Mouse (Mus musculus): Measurements from ENCODE around the gene Ppp1r18. TPM values are rescaled to one million over a fixed set of nuclear protein-coding genes. Genes with fewer than 3 reads are reported as not detected.
A peak's percentile ranks its signal among the peaks of the same experiment; 100 is the strongest.

Gene Ppp1r18
- polyA plus RNA-seq, 1 experiment from 2014 or later: 21.9 TPM

DNA sequence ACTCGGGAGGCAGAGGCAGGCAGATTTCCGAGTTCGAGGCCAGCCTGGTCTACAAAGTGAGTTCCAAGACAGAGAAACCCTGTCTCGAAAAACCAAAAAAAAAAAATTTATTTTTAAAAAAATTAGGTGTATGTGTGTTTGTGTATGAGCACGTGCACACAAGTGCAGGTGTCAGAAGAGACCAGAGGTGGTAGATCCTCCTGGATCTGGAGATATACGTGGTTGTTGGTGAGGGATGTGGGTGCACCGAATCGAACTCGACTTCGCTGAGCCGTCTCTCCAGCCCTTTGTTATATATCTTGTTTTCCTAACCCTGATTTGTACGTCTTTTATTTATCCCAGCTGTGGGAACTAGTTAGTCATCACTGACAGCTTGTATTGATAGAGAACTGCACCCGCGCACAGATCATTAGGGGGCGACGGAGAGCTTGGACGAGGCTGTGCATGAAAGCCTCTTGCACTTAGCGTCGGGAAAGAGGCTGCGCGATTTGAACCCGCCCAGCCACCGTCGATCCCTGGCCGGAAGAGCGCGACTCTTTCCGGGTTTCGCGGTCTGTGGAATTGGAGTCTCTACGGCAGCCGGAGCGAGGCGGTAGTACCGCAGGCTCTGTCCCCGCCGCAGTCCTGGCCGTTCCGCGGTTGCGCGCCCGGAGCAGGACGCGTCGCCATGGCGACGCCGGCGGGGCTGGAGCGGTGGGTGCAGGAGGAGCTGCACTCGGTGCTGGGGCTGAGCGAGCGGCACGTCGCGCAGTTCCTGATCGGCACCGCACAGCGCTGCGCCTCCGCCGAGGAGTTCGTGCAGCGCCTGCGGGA is 14.1 kb downstream of the Ppp1r18 start, which contains the start of gene Dhx16:
Gene Dhx16 (plus strand): TSS at position 575 of the 813 bp plus-strand sequence.
- 5% methylated on average over 66 of the region's 66 CpGs for WGBS
- Histone ChIP-seq H3K9ac (replicated peaks) (peak within 1 kb of the TSS; percentile 76), H3K9me3 (no peaks in the 10 kb centered on the region), H3K36me3 (peaks cover 42% of the 10 kb centered on the region), H3K4me1 (peaks cover 16% of the 10 kb centered on the region), H3K4me2 (replicated peaks) (peak within 1 kb of the TSS; percentile 87), H3K27me3 (no peaks in the 10 kb centered on the region), H3K27ac (replicated peaks) (peak within 1 kb of the TSS; percentile 77), H3K4me3 (peak within 1 kb of the TSS; percentile 82)
- peak; percentile 93 for ATAC-seq (replicated peaks)

DNA sequence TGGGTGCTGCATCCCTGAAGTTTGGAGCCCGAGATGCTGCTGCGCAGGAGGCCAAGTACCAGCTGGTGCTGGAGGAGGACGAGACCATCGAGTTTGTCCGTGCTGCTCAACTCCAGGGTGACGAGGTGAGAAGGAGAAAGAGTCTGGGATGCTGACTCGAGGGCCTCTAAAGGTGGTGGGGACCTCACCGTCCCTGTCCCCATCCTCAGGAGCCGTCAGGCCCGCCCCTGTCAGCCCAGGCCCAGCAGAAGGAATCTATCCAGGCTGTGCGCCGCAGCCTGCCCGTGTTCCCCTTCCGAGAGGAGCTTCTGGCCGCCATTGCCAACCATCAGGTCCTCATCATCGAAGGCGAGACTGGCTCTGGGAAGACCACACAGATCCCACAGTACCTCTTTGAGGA is 17.5 kb downstream of the Ppp1r18 start:
- H3K9me3 ChIP-seq: no peaks in the 10 kb centered on the region
- no peak overlapping the region for H3K4me3 ChIP-seq
- WGBS: 90% methylated on average over 17 of the region's 17 CpGs
- H3K27me3 ChIP-seq: no peaks in the 10 kb centered on the region
- no peak for ATAC-seq (replicated peaks)
- H3K9ac ChIP-seq (replicated peaks): no peak overlapping the region
- peaks cover 61% of the 10 kb centered on the region for H3K36me3 ChIP-seq
- no peak overlapping the region for H3K4me2 ChIP-seq (replicated peaks)
- peaks cover 16% of the 10 kb centered on the region for H3K4me1 ChIP-seq
- no peak overlapping the region for H3K27ac ChIP-seq (replicated peaks)

DNA sequence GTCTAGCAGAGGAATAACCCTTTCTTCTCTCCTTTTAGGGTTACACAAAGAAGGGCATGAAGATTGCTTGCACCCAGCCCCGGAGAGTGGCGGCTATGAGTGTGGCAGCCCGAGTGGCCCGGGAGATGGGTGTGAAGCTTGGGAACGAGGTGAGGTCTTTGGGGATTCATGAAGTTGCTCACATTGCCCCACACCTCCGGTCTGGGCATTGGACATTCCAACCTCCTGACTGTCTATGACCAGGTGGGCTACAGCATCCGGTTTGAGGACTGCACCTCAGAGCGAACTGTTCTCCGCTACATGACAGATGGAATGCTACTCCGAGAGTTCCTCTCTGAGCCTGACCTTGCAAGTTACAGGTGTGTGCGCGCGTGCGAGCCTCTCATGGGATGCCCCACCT is 18.4 kb downstream of the Ppp1r18 start:
- no peak overlapping the region for H3K4me2 ChIP-seq (replicated peaks)
- no peaks in the 10 kb centered on the region for H3K9me3 ChIP-seq
- peaks cover 16% of the 10 kb centered on the region for H3K4me1 ChIP-seq
- no peaks in the 10 kb centered on the region for H3K27me3 ChIP-seq
- peaks cover 69% of the 10 kb centered on the region for H3K36me3 ChIP-seq
- no peak overlapping the region for H3K4me3 ChIP-seq
- no peak overlapping the region for H3K9ac ChIP-seq (replicated peaks)
- 96% methylated on average over 14 of the region's 14 CpGs for WGBS
- no peak for ATAC-seq (replicated peaks)
- H3K27ac ChIP-seq (replicated peaks): no peak overlapping the region

DNA sequence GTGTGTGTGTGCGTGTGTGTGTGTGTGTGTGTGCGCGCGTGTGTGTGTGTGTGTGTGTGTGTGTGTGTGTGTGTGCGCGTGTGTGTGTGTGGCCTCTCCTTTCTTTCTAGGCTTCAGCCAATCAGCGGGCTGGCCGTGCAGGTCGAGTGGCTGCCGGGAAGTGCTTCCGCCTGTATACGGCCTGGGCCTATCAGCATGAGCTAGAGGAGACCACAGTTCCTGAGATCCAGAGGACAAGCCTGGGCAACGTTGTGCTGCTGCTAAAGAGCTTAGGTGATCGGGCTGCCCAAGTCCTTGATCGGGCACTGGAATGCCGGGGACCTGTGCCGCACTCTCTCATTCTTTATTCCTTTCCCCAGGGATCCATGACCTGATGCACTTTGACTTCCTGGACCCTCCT is 22.3 kb downstream of the Ppp1r18 start:
- Histone ChIP-seq H3K4me3 (no peak overlapping the region), H3K27ac (replicated peaks) (no peak overlapping the region), H3K36me3 (peaks cover 89% of the 10 kb centered on the region), H3K4me2 (replicated peaks) (no peak overlapping the region), H3K27me3 (no peaks in the 10 kb centered on the region), H3K9ac (replicated peaks) (no peak overlapping the region), H3K9me3 (no peaks in the 10 kb centered on the region), H3K4me1 (no peaks in the 10 kb centered on the region)
- no peak for ATAC-seq (replicated peaks)
- WGBS: 79% methylated on average over 15 of the region's 17 CpGs

GRCm38 (mm10) chr17:35896781-35897643 is 31.6 kb downstream of the Ppp1r18 start, which contains the start of gene 2310061I04Rik:
Gene 2310061I04Rik, minus strand, starts transcription at chr17:35897431.
- ATAC-seq (replicated peaks): peak; percentile 93
- H3K4me2 ChIP-seq (replicated peaks): peak within 1 kb of the TSS; percentile 95
- H3K4me3 ChIP-seq: peak within 1 kb of the TSS; percentile 66
- H3K4me1 ChIP-seq: peaks cover 21% of the 10 kb centered on the region
- peak within 1 kb of the TSS; percentile 87 for H3K9ac ChIP-seq (replicated peaks)
- peak within 1 kb of the TSS; percentile 94 for H3K27ac ChIP-seq (replicated peaks)
- H3K27me3 ChIP-seq: no peaks in the 10 kb centered on the region
- under 1% methylated on average over 62 of the region's 86 CpGs for WGBS
- H3K9me3 ChIP-seq: no peaks in the 10 kb centered on the region
- H3K36me3 ChIP-seq: peaks cover 63% of the 10 kb centered on the region

- H3K4me2 ChIP-seq (replicated peaks): peak overlapping the region; percentile 95
- 43% methylated on average over 23 of the region's 23 CpGs for WGBS
Observed at GRCm38 (mm10) chr17:35897644-35898573, 32.5 kb downstream of the Ppp1r18 start.

DNA sequence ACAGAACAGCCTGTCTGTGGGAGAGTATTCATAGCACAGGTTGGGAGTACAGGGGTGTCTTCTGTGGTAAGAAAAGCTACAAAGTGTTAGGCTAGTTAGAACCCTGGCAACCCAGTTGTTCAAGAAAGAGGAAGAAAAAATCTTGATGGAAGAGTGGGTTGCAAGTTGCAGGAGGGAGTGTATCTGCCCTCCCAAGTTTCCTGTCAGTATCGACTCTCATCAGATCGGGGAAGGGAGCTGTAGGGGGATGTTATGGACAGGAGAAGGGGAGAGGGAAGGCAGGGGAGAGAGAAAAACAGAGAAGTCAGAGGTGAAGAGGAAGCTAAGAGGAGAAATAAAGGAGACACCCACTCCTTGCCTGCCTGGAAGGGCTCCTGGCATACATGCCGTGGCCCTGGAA is 35.2 kb downstream of the Ppp1r18 start:
- H3K36me3 ChIP-seq: peaks cover 71% of the 10 kb centered on the region

More at GRCm38 (mm10) chr17:35897644-35898573, 32.5 kb downstream of the Ppp1r18 start:
- no peaks in the 10 kb centered on the region for H3K9me3 ChIP-seq
- peaks cover 21% of the 10 kb centered on the region for H3K4me1 ChIP-seq
- ATAC-seq (replicated peaks): peak; percentile 43
- peak overlapping the region; percentile 94 for H3K27ac ChIP-seq (replicated peaks)
- peak overlapping the region; percentile 66 for H3K4me3 ChIP-seq
- peak overlapping the region; percentile 87; the same call in 1 of the 2 replicates for H3K9ac ChIP-seq (replicated peaks)
- H3K27me3 ChIP-seq: no peaks in the 10 kb centered on the region
- H3K36me3 ChIP-seq: peaks cover 65% of the 10 kb centered on the region

DNA sequence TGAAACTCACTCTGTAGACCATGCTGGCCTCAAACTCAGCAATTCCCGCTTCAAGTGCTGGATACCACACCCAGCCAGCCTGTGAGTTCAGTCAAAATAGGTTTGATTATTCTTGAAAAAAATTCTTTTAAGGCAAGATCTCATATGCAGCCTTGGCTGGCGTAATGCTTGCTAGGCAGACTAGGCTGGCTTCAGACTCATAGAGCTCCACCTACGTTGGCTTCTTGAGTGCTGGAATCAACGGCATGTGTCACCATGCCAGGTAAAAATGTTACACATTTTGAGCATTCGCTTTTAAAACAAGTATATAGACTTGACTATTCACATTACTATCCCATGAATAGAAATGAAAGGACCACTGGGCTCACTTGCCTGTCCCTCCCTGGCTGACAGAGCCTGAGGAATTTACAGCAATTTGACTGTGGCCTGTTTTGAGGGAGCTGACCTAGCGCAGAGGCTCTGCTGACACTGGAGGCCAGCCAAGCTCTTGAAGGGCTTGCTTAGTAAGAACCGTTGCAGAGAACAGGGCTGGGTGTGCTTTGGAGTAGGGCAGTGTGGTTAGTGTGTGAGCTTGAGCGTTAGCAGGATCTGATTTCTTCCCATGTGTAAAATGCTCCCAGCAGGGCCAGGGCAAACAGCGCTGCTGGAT is 38.1 kb downstream of the Ppp1r18 start:
- no peak for ATAC-seq (replicated peaks)
- no peaks in the 10 kb centered on the region for H3K9me3 ChIP-seq
- no peak overlapping the region for H3K9ac ChIP-seq (replicated peaks)
- H3K27ac ChIP-seq (replicated peaks): no peak overlapping the region
- H3K27me3 ChIP-seq: no peaks in the 10 kb centered on the region
- no peak overlapping the region for H3K4me3 ChIP-seq
- H3K36me3 ChIP-seq: peaks cover 85% of the 10 kb centered on the region
- WGBS: 91% methylated on average over 9 of the region's 9 CpGs
- peaks cover 22% of the 10 kb centered on the region for H3K4me1 ChIP-seq
- H3K4me2 ChIP-seq (replicated peaks): no peak overlapping the region

More for the DNA sequence above, 35.2 kb downstream of the Ppp1r18 start:
- Histone ChIP-seq H3K9ac (replicated peaks) (no peak overlapping the region), H3K4me3 (no peak overlapping the region), H3K9me3 (no peaks in the 10 kb centered on the region), H3K4me2 (replicated peaks) (no peak overlapping the region), H3K4me1 (peaks cover 19% of the 10 kb centered on the region), H3K27ac (replicated peaks) (no peak overlapping the region), H3K27me3 (no peaks in the 10 kb centered on the region)
- 92% methylated on average over 3 of the region's 3 CpGs for WGBS
- ATAC-seq (replicated peaks): no peak

- Histone ChIP-seq H3K4me2 (replicated peaks) (no peak overlapping the region), H3K27me3 (no peaks in the 10 kb centered on the region), H3K27ac (replicated peaks) (no peak overlapping the region), H3K9me3 (no peaks in the 10 kb centered on the region), H3K9ac (replicated peaks) (no peak overlapping the region), H3K4me3 (no peak overlapping the region), H3K36me3 (peaks cover 84% of the 10 kb centered on the region), H3K4me1 (peaks cover 27% of the 10 kb centered on the region)
- ATAC-seq (replicated peaks): no peak
- WGBS: 79% methylated on average over 4 of the region's 4 CpGs
Observed at GRCm38 (mm10) chr17:35903992-35904355, 38.6 kb downstream of the Ppp1r18 start.

- Histone ChIP-seq H3K9me3 (no peaks in the 10 kb centered on the region), H3K4me3 (no peak overlapping the region), H3K4me2 (replicated peaks) (no peak overlapping the region), H3K9ac (replicated peaks) (no peak overlapping the region), H3K4me1 (peaks cover 34% of the 10 kb centered on the region), H3K27me3 (no peaks in the 10 kb centered on the region), H3K27ac (replicated peaks) (no peak overlapping the region), H3K36me3 (peaks cover 68% of the 10 kb centered on the region)
- 91% methylated on average over 1 of the region's 1 CpGs for WGBS
- no peak for ATAC-seq (replicated peaks)
Observed at GRCm38 (mm10) chr17:35905587-35905986, 40.2 kb downstream of the Ppp1r18 start.

DNA sequence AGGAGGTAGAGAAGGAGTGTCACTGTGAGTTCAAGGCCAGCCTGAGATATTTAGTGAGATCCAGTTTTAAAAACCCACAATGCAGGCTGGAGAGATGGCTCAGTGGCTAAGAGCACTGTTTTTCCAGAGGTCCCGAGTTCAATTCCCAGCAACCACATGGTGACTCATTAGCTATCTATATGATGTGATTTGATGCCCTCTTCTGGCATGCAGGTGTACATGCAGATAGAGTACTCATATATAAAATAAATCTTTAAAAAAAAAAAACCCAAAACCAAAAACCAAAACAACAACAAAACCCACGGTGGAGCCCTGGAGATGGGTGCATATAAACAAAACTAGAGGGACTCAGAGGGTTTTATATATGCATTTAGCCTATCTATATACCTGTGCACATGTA is 42.2 kb downstream of the Ppp1r18 start:
- Histone ChIP-seq H3K4me3 (no peak overlapping the region), H3K9ac (replicated peaks) (no peak overlapping the region), H3K36me3 (peaks cover 52% of the 10 kb centered on the region), H3K27me3 (no peaks in the 10 kb centered on the region), H3K4me1 (peaks cover 34% of the 10 kb centered on the region), H3K4me2 (replicated peaks) (0 out of 2 replicates have a peak overlapping the region, but pooled peaks have one; percentile 76), H3K27ac (replicated peaks) (no peak overlapping the region), H3K9me3 (no peaks in the 10 kb centered on the region)
- ATAC-seq (replicated peaks): no peak
- 86% methylated on average over 2 of the region's 2 CpGs for WGBS
